Mouse (Mus musculus) gastrocnemius, postnatal 25 days (tissue): ENCODE results near the gene Map4k5. TPM values are rescaled to one million over a fixed set of nuclear protein-coding genes. Genes with fewer than 3 reads are reported as not detected.

Experiments
- microRNA-seq, 2 experiments: library from miRNA; unstranded; fragments of <30 nt; microRNA quantifications; one replicate each; pipeline ENCODE4 v1.2.0; 2021; ENCODE audit warnings: borderline replicate concordance in 2 of 2
- total RNA-seq, 2 experiments: library from RNA; stranded (reverse); gene quantifications; 1 replicate in 1 of 2; 2 replicates in 1 of 2; pipeline ENCODE4 v1.2.3; 2021

Map4k5 gene
- total RNA-seq, 2 experiments from 2014 or later: 19.2 to 20.4 TPM

Small RNAs within 50 kb of the gene (microRNA-seq; reads per million reads assigned to microRNA genes)
- gene Mir681: 0 reads per million in 2 experiments

Other genes starting within 250 kb of the Map4k5 start
- gene Sos2, start 211.3 kb downstream of the Map4k5 start, total RNA-seq: 10 to 100 TPM; 35.3 to 39.6 TPM
- gene L2hgdh, start 168.3 kb downstream of the Map4k5 start, total RNA-seq: 10 to 100 TPM; 31.2 to 32.7 TPM
- gene Atp5s, start 168.2 kb downstream of the Map4k5 start, total RNA-seq: 10 to 100 TPM; 11.9 to 12.3 TPM
- gene Cdkl1, start 101.9 kb downstream of the Map4k5 start, total RNA-seq: under 1 TPM; 0.54 to 0.56 TPM
- 1 to 10 TPM; 1.7 to 2.4 TPM for gene Atl1, start 586 bp downstream of the Map4k5 start, total RNA-seq
- gene Sav1, start 93.8 kb upstream of the Map4k5 start, total RNA-seq: 10 to 100 TPM; 32.6 to 39.0 TPM
- gene Nin, start 220.5 kb upstream of the Map4k5 start, total RNA-seq: 10 to 100 TPM; 20.4 to 20.9 TPM